Comparison of ENCODE assay signal across 8 mouse cellular contexts in the genomic region with DNA sequence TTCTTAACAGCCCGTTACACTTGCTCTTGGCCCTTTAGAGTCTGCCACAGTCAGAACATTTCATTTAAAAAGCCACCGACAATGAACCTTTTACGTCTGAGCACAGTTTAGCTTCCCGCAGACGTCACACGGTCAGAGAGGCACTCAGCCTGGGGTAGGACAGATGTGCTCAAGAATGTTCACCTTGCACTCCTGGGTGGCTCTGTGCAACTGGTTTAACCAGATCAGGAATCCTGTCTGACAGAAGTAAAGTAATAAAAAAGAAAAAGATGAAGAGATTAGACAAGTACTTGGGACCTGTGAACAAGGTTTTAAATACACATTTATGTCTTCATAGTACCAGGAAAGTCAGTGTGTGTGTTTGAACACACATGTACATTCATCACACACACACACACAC. TPM values are rescaled to one million over a fixed set of nuclear protein-coding genes. Genes with fewer than 3 reads are reported as not detected.
DNase-seq lines count a peak whose midpoint lies in the region; ATAC-seq and TF ChIP-seq lines count a peak whose summit lies in the region.

No protein-coding gene starts in this region.

- H3K9me3 ChIP-seq in limb, embryonic 11.5 days (ENCODE audit: control insufficient read depth, low read length): no peaks in the 10 kb centered on the region
- H3K9me3 ChIP-seq in limb, embryonic 10.5 days (replicated peaks): no peaks in the 10 kb centered on the region
- H3K9me3 ChIP-seq in embryonic facial prominence, embryonic 14.5 days (ENCODE audit: control insufficient read depth, low read length): no peaks in the 10 kb centered on the region
- no peaks in the 10 kb centered on the region for H3K9me3 ChIP-seq in limb, embryonic 14.5 days (ENCODE audit: control insufficient read depth, low read length)

- 49% methylated on average over 6 of the region's 6 CpGs for WGBS in limb, embryonic 11.5 days
- WGBS in limb, embryonic 10.5 days: 71% methylated on average over 6 of the region's 6 CpGs
- 42% methylated on average over 6 of the region's 6 CpGs for WGBS in embryonic facial prominence, embryonic 14.5 days
- 37% methylated on average over 6 of the region's 6 CpGs for WGBS in limb, embryonic 14.5 days

- ATAC-seq in limb, embryonic 11.5 days (ENCODE audit: insufficient number of reproducible peaks, low FRiP score, low TSS enrichment, low read depth): 0 out of 2 replicates have a peak, but pooled peaks have one; percentile 45
- peak; percentile 53 for ATAC-seq in embryonic facial prominence, embryonic 14.5 days (ENCODE audit: low read depth)
- no peak for ATAC-seq in limb, embryonic 14.5 days (ENCODE audit: low FRiP score, low read depth)

- no peak for TF ChIP-seq POLR2A in limb, embryonic 14.5 days (IDR thresholded peaks at IDR 0.05; ENCODE audit: borderline replicate concordance, extremely low read depth, insufficient read depth, insufficient read length)

- H3K9ac ChIP-seq in limb, embryonic 11.5 days (ENCODE audit: low read length): no peak overlapping the region
- no peak overlapping the region for H3K9ac ChIP-seq in embryonic facial prominence, embryonic 14.5 days (ENCODE audit: low read depth, low read length)
- H3K9ac ChIP-seq in limb, embryonic 14.5 days (ENCODE audit: low read depth, low read length, severe bottlenecking): no peak overlapping the region; the same call in 1 of the 2 replicates

- no peaks in the 10 kb centered on the region for H3K4me1 ChIP-seq in limb, embryonic 11.5 days (ENCODE audit: control insufficient read depth, insufficient read depth, low read length)
- peaks cover 19% of the 10 kb centered on the region for H3K4me1 ChIP-seq in limb, embryonic 10.5 days
- H3K4me1 ChIP-seq in embryonic facial prominence, embryonic 14.5 days (ENCODE audit: control insufficient read depth, insufficient read depth, low read length): peaks cover 11% of the 10 kb centered on the region
- peaks cover 22% of the 10 kb centered on the region for H3K4me1 ChIP-seq in limb, embryonic 14.5 days (ENCODE audit: control insufficient read depth, insufficient read depth, low read length)

- no peak overlapping the region for H3K4me2 ChIP-seq in limb, embryonic 11.5 days (ENCODE audit: low read depth, severe bottlenecking)
- H3K4me2 ChIP-seq in embryonic facial prominence, embryonic 14.5 days (ENCODE audit: low read depth, low read length): no peak overlapping the region; the same call in 1 of the 2 replicates
- H3K4me2 ChIP-seq in limb, embryonic 14.5 days (replicated peaks; ENCODE audit: low read depth, low read length, severe bottlenecking): peak overlapping the region; percentile 59; the same call in 1 of the 2 replicates

- no peaks in the 10 kb centered on the region for H3K36me3 ChIP-seq in limb, embryonic 11.5 days (ENCODE audit: control insufficient read depth, insufficient read depth, low read length)
- H3K36me3 ChIP-seq in limb, embryonic 10.5 days: no peaks in the 10 kb centered on the region
- H3K36me3 ChIP-seq in embryonic facial prominence, embryonic 14.5 days (ENCODE audit: control insufficient read depth, insufficient read depth, low read length): no peaks in the 10 kb centered on the region
- no peaks in the 10 kb centered on the region for H3K36me3 ChIP-seq in limb, embryonic 14.5 days (ENCODE audit: control insufficient read depth, insufficient read depth, low read length)

- no peak overlapping the region for H3K4me3 ChIP-seq in limb, embryonic 11.5 days (ENCODE audit: low read depth, low read length)
- H3K4me3 ChIP-seq in limb, embryonic 10.5 days: no peak overlapping the region
- no peak overlapping the region; the same call in 1 of the 2 replicates for H3K4me3 ChIP-seq in embryonic facial prominence, embryonic 14.5 days (ENCODE audit: low read depth, low read length)
- H3K4me3 ChIP-seq in limb, embryonic 14.5 days (replicated peaks; ENCODE audit: low read length): peak overlapping the region; percentile 84; the same call in 1 of the 2 replicates

- no peaks in the 10 kb centered on the region for H3K27me3 ChIP-seq in limb, embryonic 11.5 days (ENCODE audit: control insufficient read depth, insufficient read depth, low read length)
- H3K27me3 ChIP-seq in limb, embryonic 10.5 days (ENCODE audit: low read depth, poor library complexity, severe bottlenecking): no peaks in the 10 kb centered on the region
- no peaks in the 10 kb centered on the region for H3K27me3 ChIP-seq in embryonic facial prominence, embryonic 14.5 days (replicated peaks; ENCODE audit: control insufficient read depth, insufficient read depth, low read length)
- no peaks in the 10 kb centered on the region for H3K27me3 ChIP-seq in limb, embryonic 14.5 days (ENCODE audit: control insufficient read depth, insufficient read depth, low read length)

- H3K27ac ChIP-seq in limb, embryonic 11.5 days (replicated peaks; ENCODE audit: low read depth, low read length): no peak overlapping the region
- no peak overlapping the region for H3K27ac ChIP-seq in limb, embryonic 10.5 days
- peak overlapping the region; percentile 85; the same call in 1 of the 2 replicates for H3K27ac ChIP-seq in embryonic facial prominence, embryonic 14.5 days (replicated peaks; ENCODE audit: low read depth, low read length)
- peak overlapping the region; percentile 95 for H3K27ac ChIP-seq in limb, embryonic 14.5 days (replicated peaks; ENCODE audit: low read depth, low read length)

- DNase-seq in limb, embryonic 11.5 days (ENCODE audit: low spot score): no peak
- DNase-seq in limb, embryonic 10.5 days (ENCODE audit: low spot score): no peak
- DNase-seq in R1 (ENCODE audit: low read depth, low spot score): peak; percentile 41
- DNase-seq in embryonic facial prominence, embryonic 14.5 days (ENCODE audit: low spot score): peak; percentile 62
- DNase-seq in limb, embryonic 14.5 days (ENCODE audit: low spot score): no peak
- DNase-seq in adrenal gland, postnatal 14 days: no peak
- no peak for DNase-seq in retina, postnatal 1 day
- no peak for DNase-seq in right cerebral cortex, postnatal 4 days

RNA-seq across cellular contexts. Expression of gene Mdfic, which starts 0.5 kb away (rescaled TPM):
- 5.1 and 6.5 TPM in 2 replicates for polyA plus RNA-seq in limb, embryonic 11.5 days (2014; fragmentation: Nextera tagmentation; extraction: Ambion mirVana)
- 3.8 and 3.9 TPM in 2 replicates for polyA plus RNA-seq in limb, embryonic 10.5 days (2016; fragmentation: Nextera tagmentation; extraction: Ambion mirVana)
- 11.1 and 11.9 TPM in 2 replicates for polyA plus RNA-seq in embryonic facial prominence, embryonic 14.5 days (2014; fragmentation: Nextera tagmentation; extraction: Ambion mirVana)
- polyA plus RNA-seq in limb, embryonic 14.5 days (2012; rRNA removed): 26.7 and 27.7 TPM in 2 replicates
- polyA plus RNA-seq in limb, embryonic 14.5 days (2014; fragmentation: Nextera tagmentation; extraction: Ambion mirVana): 14.2 and 19.1 TPM in 2 replicates
- total RNA-seq in adrenal gland, postnatal 14 days (2021): 66.1 and 68.1 TPM in 2 replicates

Comparison
In these comparisons a context has a peak if more than half of its experiments do, and no peak if none do; other contexts are left out.
1. H3K27ac ChIP-seq: peak in embryonic facial prominence, embryonic 14.5 days (single experiment) and limb, embryonic 14.5 days (single experiment); none in limb, embryonic 11.5 days (single experiment) and limb, embryonic 10.5 days (single experiment).
2. DNase-seq: peak in R1 (single experiment) and embryonic facial prominence, embryonic 14.5 days (single experiment); none in limb, embryonic 11.5 days (single experiment), limb, embryonic 10.5 days (single experiment), limb, embryonic 14.5 days (single experiment), adrenal gland, postnatal 14 days (single experiment), retina, postnatal 1 day (single experiment) and right cerebral cortex, postnatal 4 days (single experiment).